8 mouse cellular contexts compared by ENCODE assay signal in the genomic region with DNA sequence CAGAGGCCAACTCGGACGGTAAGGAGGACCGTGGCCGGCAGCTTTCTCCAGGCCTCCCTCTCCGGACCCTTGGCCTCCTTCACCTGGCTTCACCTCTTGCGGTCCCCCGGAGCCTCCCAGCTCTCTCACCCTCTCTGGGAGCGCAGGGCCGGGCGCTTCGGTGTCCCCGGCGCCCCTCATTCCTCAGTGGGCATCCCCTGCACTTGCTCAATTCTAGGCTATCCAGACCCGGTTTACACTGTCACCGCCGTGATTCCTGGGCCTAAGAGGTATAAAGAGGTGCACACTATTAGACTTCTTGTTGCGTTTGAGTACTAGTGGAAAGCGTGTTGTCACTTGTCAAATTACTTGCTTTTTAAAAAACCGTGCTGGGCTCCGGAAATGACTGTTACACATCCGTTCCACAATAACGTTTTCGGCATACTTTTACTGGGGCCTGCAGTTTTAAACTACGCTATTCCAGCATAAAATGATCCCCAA. TPM values are rescaled to one million over a fixed set of nuclear protein-coding genes. Genes with fewer than 3 reads are reported as not detected.
A peak's percentile ranks its signal among the peaks of the same experiment; 100 is the strongest.
DNase-seq lines count a peak whose midpoint lies in the region; ATAC-seq lines count a peak whose summit lies in the region.

No protein-coding gene starts in this region.

- DNase-seq in heart, adult 18-20 months: no peak
- DNase-seq in T-cell, adult 2 months (ENCODE audit: low spot score): peak; percentile 35
- no peak for DNase-seq in hindbrain, embryonic 10.5 days (ENCODE audit: low spot score)
- DNase-seq in retina, postnatal 1 day: no peak
- DNase-seq in thymus, postnatal 14 days: no peak
- DNase-seq in cerebellum, adult 9-11 months: no peak

- no peaks in the 10 kb centered on the region for H3K9me3 ChIP-seq in heart, embryonic 15.5 days (replicated peaks)
- H3K9me3 ChIP-seq in hindbrain, embryonic 10.5 days: no peaks in the 10 kb centered on the region
- no peaks in the 10 kb centered on the region for H3K9me3 ChIP-seq in megakaryocyte, embryonic 14.5 days

- peak overlapping the region; percentile 85 for H3K27ac ChIP-seq in heart, embryonic 15.5 days
- H3K27ac ChIP-seq in hindbrain, embryonic 10.5 days: peak overlapping the region; percentile 93

- peaks cover 8% of the 10 kb centered on the region for H3K4me1 ChIP-seq in heart, embryonic 15.5 days (replicated peaks)
- H3K4me1 ChIP-seq in hindbrain, embryonic 10.5 days (replicated peaks): peaks cover 15% of the 10 kb centered on the region
- peaks cover 17% of the 10 kb centered on the region for H3K4me1 ChIP-seq in megakaryocyte, embryonic 14.5 days

- peak overlapping the region; percentile 86 for H3K4me2 ChIP-seq in heart, embryonic 15.5 days

- peak overlapping the region; percentile 89 for H3K9ac ChIP-seq in heart, embryonic 15.5 days

- 0 out of 2 replicates have a peak, but pooled peaks cover 1% of the 10 kb centered on the region for H3K36me3 ChIP-seq in heart, embryonic 15.5 days
- H3K36me3 ChIP-seq in hindbrain, embryonic 10.5 days: peaks cover 21% of the 10 kb centered on the region
- H3K36me3 ChIP-seq in megakaryocyte, embryonic 14.5 days (replicated peaks; ENCODE audit: low read length): peaks cover 24% of the 10 kb centered on the region

- peak overlapping the region; percentile 78 for H3K4me3 ChIP-seq in heart, embryonic 15.5 days
- H3K4me3 ChIP-seq in hindbrain, embryonic 10.5 days: peak overlapping the region; percentile 75
- peak overlapping the region; percentile 98 for H3K4me3 ChIP-seq in megakaryocyte, embryonic 14.5 days (replicated peaks)

- no peak for ATAC-seq in heart, embryonic 15.5 days (replicated peaks; ENCODE audit: insufficient number of reproducible peaks, insufficient read depth, low FRiP score, low read depth)

- H3K27me3 ChIP-seq in heart, embryonic 15.5 days: no peaks in the 10 kb centered on the region
- no peaks in the 10 kb centered on the region for H3K27me3 ChIP-seq in hindbrain, embryonic 10.5 days (ENCODE audit: insufficient read depth, poor library complexity, severe bottlenecking)
- no peaks in the 10 kb centered on the region for H3K27me3 ChIP-seq in megakaryocyte, embryonic 14.5 days (replicated peaks)

- WGBS in heart, embryonic 15.5 days: under 1% methylated on average over 24 of the region's 24 CpGs
- WGBS in hindbrain, embryonic 10.5 days: 2% methylated on average over 24 of the region's 24 CpGs

RNA-seq across cellular contexts. Expression of a gene that starts 0.6 kb away (rescaled TPM):
- 74.6 and 75.4 TPM in 2 replicates for polyA plus RNA-seq in heart, embryonic 15.5 days (2015; fragmentation: Nextera tagmentation; extraction: Ambion mirVana)
- 10 to 100 TPM; 67.6 to 75.9 TPM for total RNA-seq in heart, adult 18-20 months (2021)
- 115 and 141 TPM in 2 replicates for polyA plus RNA-seq in hindbrain, embryonic 10.5 days (2016; fragmentation: Nextera tagmentation; extraction: Ambion mirVana)
- 4.0 TPM in 1 of 2 replicates, not detected in the other for polyA plus RNA-seq in megakaryocyte, embryonic 14.5 days (2012; ENCODE audit: insufficient read depth, low replicate concordance)

Comparison
In these comparisons a context has a peak if more than half of its experiments do, and no peak if none do; other contexts are left out.
1. RNA of a gene that starts 0.6 kb away (polyA plus RNA-seq): 115 to 141 TPM in hindbrain, embryonic 10.5 days and 74.6 to 75.4 TPM in heart, embryonic 15.5 days; 4.0 TPM in megakaryocyte, embryonic 14.5 days; every median in the first group is over 10 times any median in the second.
2. Peak in every context shown above with its lines, with median percentiles within 50 percentile points of each other: H3K4me3 ChIP-seq.